Mouse (Mus musculus): ENCODE measurements around the gene Kcnd3.

DNA sequence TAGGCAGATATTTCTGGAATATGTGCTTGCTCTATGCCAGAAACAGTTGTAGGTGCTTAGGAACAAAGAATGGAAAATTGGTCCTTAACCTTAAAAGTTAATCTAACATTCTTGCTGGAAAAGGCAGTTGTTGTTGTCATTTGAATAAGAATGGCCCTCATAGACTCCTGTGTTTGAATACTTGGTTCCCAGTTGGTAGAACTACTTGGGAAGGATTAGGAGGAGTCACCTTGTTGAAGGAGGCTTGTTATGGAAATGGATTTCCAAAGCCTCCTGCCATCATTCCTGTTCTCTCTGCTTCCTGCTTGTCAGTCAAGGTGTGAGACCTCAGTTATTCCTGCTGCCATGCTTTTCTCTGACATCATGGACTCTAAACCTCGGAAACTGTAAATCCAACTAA lies 33.7 kb upstream of the Kcnd3 start:
- TF ChIP-seq CTCF (conservative IDR thresholded peaks at IDR 0.05; ENCODE audit: insufficient read depth, insufficient read length, low read depth, low read length) (no peak), POLR2A (IDR thresholded peaks at IDR 0.05; ENCODE audit: low read depth, low read length) (no peak)
